Mouse (Mus musculus): Measurements from ENCODE around the gene Rrp1b. TPM values are rescaled to one million over a fixed set of nuclear protein-coding genes. Genes with fewer than 3 reads are reported as not detected.
"Not testable (repeated sequence)": the region's sequence is repeated elsewhere in the genome, so short reads cannot be mapped to it uniquely, and the experiment has no call there.

The Rrp1b gene
- polyA plus RNA-seq, 1 experiment = 2.1 TPM

GRCm38 (mm10) chr17:32091032-32091363, 55.1 kb downstream of the Rrp1b start:
- Histone ChIP-seq H3K4me1 (ENCODE audit: control insufficient read depth) (peaks cover 70% of the 10 kb centered on the region), H3K9me3 (ENCODE audit: control insufficient read depth, low read length) (peaks cover 18% of the 10 kb centered on the region), H3K36me3 (ENCODE audit: control insufficient read depth) (peaks cover 11% of the 10 kb centered on the region), H3K27me3 (ENCODE audit: control insufficient read depth) (no peaks in the 10 kb centered on the region; the same call in 1 of the 2 replicates), H3K4me3 (replicated peaks) (peak overlapping the region; percentile 65)
- TF ChIP-seq GATA1 (IDR thresholded peaks at IDR 0.05; ENCODE audit: low read length) (no peak), TAL1 (IDR thresholded peaks at IDR 0.05; ENCODE audit: low read length) (no peak)

- not testable (repeated sequence) for H3K27me3 ChIP-seq (ENCODE audit: control insufficient read depth)
- H3K9me3 ChIP-seq (ENCODE audit: control insufficient read depth, low read length) = peaks cover 18% of the 10 kb centered on the region
- H3K4me3 ChIP-seq (replicated peaks) = peak overlapping the region; percentile 65
- peaks cover 11% of the 10 kb centered on the region for H3K36me3 ChIP-seq (ENCODE audit: control insufficient read depth)
- H3K4me1 ChIP-seq (ENCODE audit: control insufficient read depth) = peaks cover 68% of the 10 kb centered on the region
Measured at GRCm38 (mm10) chr17:32091364-32092240, 55.7 kb downstream of the Rrp1b start.

GRCm38 (mm10) chr17:32092241-32092619, 56.3 kb downstream of the Rrp1b start:
- Histone ChIP-seq H3K4me3 (replicated peaks) (peak overlapping the region; percentile 55), H3K36me3 (ENCODE audit: control insufficient read depth) (peaks cover 11% of the 10 kb centered on the region), H3K4me1 (ENCODE audit: control insufficient read depth) (peaks cover 65% of the 10 kb centered on the region), H3K27me3 (ENCODE audit: control insufficient read depth) (no peaks in the 10 kb centered on the region), H3K9me3 (ENCODE audit: control insufficient read depth, low read length) (peaks cover 18% of the 10 kb centered on the region)
- peak; percentile 68 for TF ChIP-seq GATA1 (IDR thresholded peaks at IDR 0.05; ENCODE audit: low read length)
- TF ChIP-seq TAL1 (IDR thresholded peaks at IDR 0.05; ENCODE audit: low read length) = peak; percentile 81

GRCm38 (mm10) chr17:32092895-32093294, 57.0 kb downstream of the Rrp1b start:
- TF ChIP-seq TAL1 (IDR thresholded peaks at IDR 0.05; ENCODE audit: low read length) (no peak), GATA1 (IDR thresholded peaks at IDR 0.05; ENCODE audit: low read length) (no peak)
- Histone ChIP-seq H3K4me3 (replicated peaks) (no peak overlapping the region), H3K4me1 (ENCODE audit: control insufficient read depth) (peaks cover 64% of the 10 kb centered on the region), H3K9me3 (ENCODE audit: control insufficient read depth, low read length) (peaks cover 18% of the 10 kb centered on the region), H3K27me3 (ENCODE audit: control insufficient read depth) (no peaks in the 10 kb centered on the region), H3K36me3 (ENCODE audit: control insufficient read depth) (peaks cover 11% of the 10 kb centered on the region)

GRCm38 (mm10) chr17:32097676-32098075, 61.8 kb downstream of the Rrp1b start:
- Histone ChIP-seq H3K36me3 (ENCODE audit: control insufficient read depth) (peaks cover 11% of the 10 kb centered on the region), H3K4me3 (replicated peaks) (no peak overlapping the region), H3K9me3 (ENCODE audit: control insufficient read depth, low read length) (peaks cover 18% of the 10 kb centered on the region), H3K4me1 (ENCODE audit: control insufficient read depth) (peaks cover 56% of the 10 kb centered on the region), H3K27me3 (ENCODE audit: control insufficient read depth) (peaks cover 17% of the 10 kb centered on the region)
- TF ChIP-seq GATA1 (IDR thresholded peaks at IDR 0.05; ENCODE audit: low read length) = no peak
- TF ChIP-seq TAL1 (IDR thresholded peaks at IDR 0.05; ENCODE audit: low read length) = no peak

- not testable (repeated sequence) for H3K36me3 ChIP-seq (ENCODE audit: control insufficient read depth); H3K4me3 ChIP-seq (replicated peaks); H3K9me3 ChIP-seq (ENCODE audit: control insufficient read depth, low read length)
- Histone ChIP-seq H3K27me3 (ENCODE audit: control insufficient read depth) (peaks cover 22% of the 10 kb centered on the region), H3K4me1 (ENCODE audit: control insufficient read depth) (peaks cover 49% of the 10 kb centered on the region)
Measured at GRCm38 (mm10) chr17:32098905-32099304, 63.0 kb downstream of the Rrp1b start.

- H3K4me3 ChIP-seq (replicated peaks) = peak overlapping the region; percentile 67
- no peak for TF ChIP-seq GATA1 (IDR thresholded peaks at IDR 0.05; ENCODE audit: low read length)
- TF ChIP-seq TAL1 (IDR thresholded peaks at IDR 0.05; ENCODE audit: low read length) = no peak
- no peaks in the 10 kb centered on the region for H3K36me3 ChIP-seq (ENCODE audit: control insufficient read depth)
- peaks cover 1% of the 10 kb centered on the region for H3K9me3 ChIP-seq (ENCODE audit: control insufficient read depth, low read length)
- peaks cover 22% of the 10 kb centered on the region for H3K27me3 ChIP-seq (ENCODE audit: control insufficient read depth)
- H3K4me1 ChIP-seq (ENCODE audit: control insufficient read depth) = peaks cover 50% of the 10 kb centered on the region
Measured at GRCm38 (mm10) chr17:32099574-32099942, 63.7 kb downstream of the Rrp1b start.

- Histone ChIP-seq H3K4me3 (replicated peaks) (peak overlapping the region; percentile 67), H3K36me3 (ENCODE audit: control insufficient read depth) (no peaks in the 10 kb centered on the region), H3K27me3 (ENCODE audit: control insufficient read depth) (peaks cover 26% of the 10 kb centered on the region), H3K9me3 (ENCODE audit: control insufficient read depth, low read length) (no peaks in the 10 kb centered on the region), H3K4me1 (ENCODE audit: control insufficient read depth) (peaks cover 55% of the 10 kb centered on the region)
- TF ChIP-seq GATA1 (IDR thresholded peaks at IDR 0.05; ENCODE audit: low read length) = no peak
- no peak for TF ChIP-seq TAL1 (IDR thresholded peaks at IDR 0.05; ENCODE audit: low read length)
Measured at GRCm38 (mm10) chr17:32099943-32100586, 64.2 kb downstream of the Rrp1b start.

- Histone ChIP-seq H3K27me3 (ENCODE audit: control insufficient read depth) (peaks cover 26% of the 10 kb centered on the region), H3K4me1 (ENCODE audit: control insufficient read depth) (peaks cover 73% of the 10 kb centered on the region), H3K36me3 (ENCODE audit: control insufficient read depth) (peaks cover 6% of the 10 kb centered on the region; the same call in 1 of the 2 replicates), H3K4me3 (replicated peaks) (no peak overlapping the region), H3K9me3 (ENCODE audit: control insufficient read depth, low read length) (no peaks in the 10 kb centered on the region)
- no peak for TF ChIP-seq GATA1 (IDR thresholded peaks at IDR 0.05; ENCODE audit: low read length)
- TF ChIP-seq TAL1 (IDR thresholded peaks at IDR 0.05; ENCODE audit: low read length) = no peak
Measured at GRCm38 (mm10) chr17:32103054-32103453, 67.2 kb downstream of the Rrp1b start.

Data from erythroblast, embryonic 14.5 days (primary cell).